Mouse (Mus musculus) CH12.LX (cell line): Measurements from ENCODE around the gene Cblc. TPM values are rescaled to one million over a fixed set of nuclear protein-coding genes. Genes with fewer than 3 reads are reported as not detected.

ENCODE experiments used
- DNase-seq: peaks from one replicate; pipeline ENCODE4 v3.0.0-alpha.2; 2013; ENCODE audit errors: extremely low read depth
- H3K27ac ChIP-seq: 2 replicates; pipeline ENCODE4 v1.5.1; 2012; ENCODE audit warnings: low read depth, mild to moderate bottlenecking, control low read depth, moderate library complexity; ENCODE audit not compliant: insufficient read depth
- H3K27me3 ChIP-seq: replicated peaks from 2 replicates; pipeline ENCODE3; 2012; ENCODE audit warnings: inconsistent platforms
- H3K36me3 ChIP-seq, 2 experiments: replicated peaks in 1 of 2; 2 replicates each; pipeline versions ENCODE3 to v1.6.1; 2012; ENCODE audit warnings: inconsistent platforms in 1 of 2, low read length in 1 of 2, mild to moderate bottlenecking in 1 of 2, mixed read lengths in 1 of 2, moderate library complexity in 1 of 2; ENCODE audit not compliant: control insufficient read depth in 1 of 2, insufficient read depth in 1 of 2
- H3K4me1 ChIP-seq, 2 experiments: 2 replicates each; pipeline ENCODE4 v1.6.1; 2012; ENCODE audit warnings: inconsistent platforms in 1 of 2, moderate library complexity in 1 of 2; ENCODE audit not compliant: insufficient read depth in 2 of 2, control insufficient read depth in 1 of 2
- H3K4me2 ChIP-seq: 2 replicates; pipeline ENCODE4 v1.6.1; 2012; ENCODE audit warnings: low read depth, mild to moderate bottlenecking, control low read depth; ENCODE audit not compliant: poor library complexity, insufficient read depth, severe bottlenecking
- H3K4me3 ChIP-seq, 3 experiments: fragments of 150-350 bp in 1 of 3; sonication (generic) in 1 of 3; replicated peaks in 1 of 3; 2 replicates each; pipeline versions ENCODE3 to v1.5.1; 2011 to 2012; ENCODE audit warnings: low read depth in 2 of 3, low read length in 2 of 3, mild to moderate bottlenecking in 2 of 3, moderate library complexity in 2 of 3, control low read depth in 1 of 3, improper control_type of control experiment in 1 of 3, inconsistent platforms in 1 of 3, mixed read lengths in 1 of 3; ENCODE audit not compliant: poor library complexity in 1 of 3
- H3K79me2 ChIP-seq: replicated peaks from 2 replicates; pipeline ENCODE4 v1.6.1; 2012; ENCODE audit warnings: mild to moderate bottlenecking, moderate library complexity; ENCODE audit not compliant: control insufficient read depth, poor library complexity, insufficient read depth, severe bottlenecking; ENCODE audit errors: extremely low read depth
- H3K9ac ChIP-seq: 2 replicates; pipeline ENCODE4 v1.6.1; 2012; ENCODE audit warnings: low read depth, mild to moderate bottlenecking, control low read depth, moderate library complexity; ENCODE audit not compliant: insufficient read depth
- H3K9me3 ChIP-seq: replicated peaks from 2 replicates; pipeline ENCODE3; 2012; ENCODE audit warnings: low read length, inconsistent platforms, mixed read lengths
- BHLHE40 ChIP-seq: IDR thresholded peaks from 2 replicates; pipeline ENCODE4 v1.6.1; 2011; ENCODE audit warnings: mild to moderate bottlenecking, low read depth, low read length, improper control_type of control experiment
- CTCF ChIP-seq, 2 experiments: IDR thresholded peaks in 1 of 2; conservative IDR thresholded peaks in 1 of 2; 2 replicates each; pipeline ENCODE4 v1.5.1; 2011 to 2012; ENCODE audit warnings: low read depth in 2 of 2, low read length in 2 of 2, improper control_type of control experiment in 1 of 2, inconsistent platforms in 1 of 2, mild to moderate bottlenecking in 1 of 2, moderate library complexity in 1 of 2
- ELF1 ChIP-seq: IDR thresholded peaks from 2 replicates; pipeline ENCODE4 v1.6.1; 2014; ENCODE audit warnings: low read depth, mild to moderate bottlenecking, inconsistent platforms, low read length, improper control_type of control experiment
- EP300 ChIP-seq: IDR thresholded peaks from 2 replicates; pipeline ENCODE4 v1.6.1; 2011; ENCODE audit warnings: low read length, improper control_type of control experiment
- IRF4 ChIP-seq: IDR thresholded peaks from 2 replicates; pipeline ENCODE4 v1.6.1; 2014; ENCODE audit warnings: low read depth, mild to moderate bottlenecking, inconsistent platforms, low read length, improper control_type of control experiment
- KAT2A ChIP-seq: IDR thresholded peaks from 2 replicates; pipeline ENCODE4 v1.6.1; 2012; ENCODE audit warnings: low read length, improper control_type of control experiment, inconsistent platforms; ENCODE audit not compliant: insufficient replicate concordance
- MAX ChIP-seq: IDR thresholded peaks from 2 replicates; pipeline ENCODE4 v1.6.1; 2011; ENCODE audit warnings: low read length, improper control_type of control experiment
- MAZ ChIP-seq: IDR thresholded peaks from 2 replicates; pipeline ENCODE4 v1.6.1; 2012; ENCODE audit warnings: low read depth, mild to moderate bottlenecking, inconsistent platforms, low read length, improper control_type of control experiment, moderate library complexity
- MEF2A ChIP-seq: IDR thresholded peaks from 2 replicates; pipeline ENCODE4 v1.6.1; 2014; ENCODE audit warnings: low read depth, mild to moderate bottlenecking, inconsistent platforms, low read length, improper control_type of control experiment, borderline replicate concordance
- MYC ChIP-seq: IDR thresholded peaks from 2 replicates; pipeline ENCODE4 v1.6.1; 2011; ENCODE audit warnings: low read depth, mild to moderate bottlenecking, improper control_type of control experiment, low read length
- NELFE ChIP-seq: IDR thresholded peaks from 2 replicates; pipeline ENCODE4 v1.6.1; 2011; ENCODE audit warnings: low read depth, low read length, improper control_type of control experiment
- NRF1 ChIP-seq: IDR thresholded peaks from 2 replicates; pipeline ENCODE4 v1.6.1; 2014; ENCODE audit warnings: low read depth, mild to moderate bottlenecking, inconsistent platforms, low read length, improper control_type of control experiment, moderate library complexity
- POLR2A ChIP-seq: IDR thresholded peaks from 2 replicates; pipeline ENCODE4 v1.6.1; 2011; ENCODE audit warnings: low read depth, mild to moderate bottlenecking, improper control_type of control experiment, low read length
- RAD21 ChIP-seq: IDR thresholded peaks from 2 replicates; pipeline ENCODE4 v1.6.1; 2011; ENCODE audit warnings: low read depth, mild to moderate bottlenecking, low read length, improper control_type of control experiment, moderate library complexity
- RCOR1 ChIP-seq: conservative IDR thresholded peaks from 2 replicates; pipeline ENCODE4 v1.6.1; 2012; ENCODE audit warnings: low read depth, mild to moderate bottlenecking, inconsistent platforms, low read length, improper control_type of control experiment
- SMC3 ChIP-seq: IDR thresholded peaks from 2 replicates; pipeline ENCODE4 v1.6.1; 2011; ENCODE audit warnings: low read depth, low read length, improper control_type of control experiment
- TBP ChIP-seq: conservative IDR thresholded peaks from 2 replicates; pipeline ENCODE4 v1.6.1; 2011; ENCODE audit warnings: low read depth, low read length, improper control_type of control experiment
- TCF12 ChIP-seq: IDR thresholded peaks from 2 replicates; pipeline ENCODE4 v1.6.1; 2014; ENCODE audit warnings: low read depth, mild to moderate bottlenecking, inconsistent platforms, low read length, improper control_type of control experiment
- UBTF ChIP-seq: IDR thresholded peaks from 2 replicates; pipeline ENCODE4 v1.6.1; 2012; ENCODE audit warnings: low read depth, mild to moderate bottlenecking, inconsistent platforms, low read length, improper control_type of control experiment, moderate library complexity
- USF1 ChIP-seq: IDR thresholded peaks from 2 replicates; pipeline ENCODE4 v1.6.1; 2014; ENCODE audit warnings: low read depth, mild to moderate bottlenecking, inconsistent platforms, low read length, improper control_type of control experiment
- USF2 ChIP-seq: conservative IDR thresholded peaks from 2 replicates; pipeline ENCODE4 v1.6.1; 2011; ENCODE audit warnings: low read depth, low read length, improper control_type of control experiment
- ZC3H11A ChIP-seq: IDR thresholded peaks from 2 replicates; pipeline ENCODE4 v1.6.1; 2012; ENCODE audit warnings: low read depth, mild to moderate bottlenecking, inconsistent platforms, low read length, improper control_type of control experiment
- ZNF384 ChIP-seq: IDR thresholded peaks from 2 replicates; pipeline ENCODE4 v1.6.1; 2012; ENCODE audit warnings: low read depth, low read length, improper control_type of control experiment, inconsistent platforms
- dilution Hi-C: fragments of 300-500 bp; cut with MboI; formaldehyde crosslinking; loops from 2 replicates; pipeline ENCODE4 v1.14.3; 2020; ENCODE audit warnings: low sequenced_read_pairs; ENCODE audit not compliant: extremely low pct_unique_long_range_greater_than_20kb, extremely low pct_ligation_motif_present
- in situ Hi-C: fragments of 300-500 bp; cut with MboI; formaldehyde crosslinking; loops from 3 replicates; pipeline ENCODE4 v1.14.3; 2019; ENCODE audit warnings: low sequenced_read_pairs, low pct_ligation_motif_present, low pct_unique_long_range_greater_than_20kb, mixed read lengths
- polyA plus RNA-seq: library from polyadenylated mRNA; unstranded; fragments of >175 nt; gene quantifications from 2 replicates; pipeline ENCODE4 v1.2.1, GENCODE M21; 2012; ENCODE audit warnings: low read depth; ENCODE audit not compliant: insufficient read length
- total RNA-seq, 2 experiments: library from RNA; depleted of rRNA; stranded (reverse); fragments of 300-350 nt in 1 of 2; fragments of >200 nt in 1 of 2; gene quantifications; 2 replicates each; pipeline ENCODE4 v1.2.3; 2012 to 2014

Gene Cblc
- total and polyA plus RNA-seq, 3 experiments: 6.4 to 30.8 (median 13.4) TPM

GRCm38 (mm10) chr7:19806356-19806969 lies 9.9 kb upstream of the Cblc start:
- peak overlapping the region; percentile 72 for H3K27ac ChIP-seq
- in situ Hi-C loops: no loop called here
- DNase-seq: no peak
- H3K4me3 ChIP-seq: peak overlapping the region in 1 of 3 experiments; percentile 27
- TF ChIP-seq POLR2A (peak; percentile 20; the same call in 1 of the 2 replicates), EP300 (0 out of 2 replicates have a peak, but pooled peaks have one; percentile 24), UBTF (no peak), NRF1 (no peak), MAZ (no peak), RCOR1 (no peak), TBP (no peak), MAX (peak; percentile 67; the same call in 1 of the 2 replicates), USF2 (no peak), NELFE (no peak), USF1 (no peak), BHLHE40 (peak; percentile 48; the same call in 1 of the 2 replicates), TCF12 (0 out of 2 replicates have a peak, but pooled peaks have one; percentile 17), ZNF384 (0 out of 2 replicates have a peak, but pooled peaks have one; percentile 21)
- TF ChIP-seq, all 38 proteins: peak for 6
- H3K27me3 ChIP-seq: no peaks in the 10 kb centered on the region
- H3K79me2 ChIP-seq: no peaks in the 10 kb centered on the region
- peaks cover 42 to 51% of the 10 kb centered on the region in 2 experiments for H3K36me3 ChIP-seq
- peaks cover 17 to 34% of the 10 kb centered on the region in 2 experiments for H3K4me1 ChIP-seq
- H3K4me2 ChIP-seq: no peak overlapping the region
- H3K9ac ChIP-seq: no peak overlapping the region
- dilution Hi-C loops: no loop called here
- H3K9me3 ChIP-seq: peaks cover 12% of the 10 kb centered on the region

GRCm38 (mm10) chr7:19802995-19803394 lies 6.4 kb upstream of the Cblc start:
- DNase-seq: peak; percentile 69
- H3K79me2 ChIP-seq: no peaks in the 10 kb centered on the region
- H3K4me3 ChIP-seq: no peak overlapping the region
- peaks cover 8 to 16% of the 10 kb centered on the region in 2 experiments for H3K36me3 ChIP-seq
- TF ChIP-seq MAZ: 0 out of 2 replicates have a peak, but pooled peaks have one; percentile 30
- no peak for TF ChIP-seq KAT2A
- peak; percentile 83 to 97; a peak in 3 of 4 replicates for TF ChIP-seq CTCF (conservative IDR thresholded peaks at IDR 0.05 in 1 of 2, IDR thresholded peaks at IDR 0.05 in 1 of 2; ENCODE audit: low read depth in 2 of 2, low read length in 2 of 2)
- TF ChIP-seq MEF2A: peak; percentile 59
- TF ChIP-seq MYC: 0 out of 2 replicates have a peak, but pooled peaks have one; percentile 41
- TF ChIP-seq BHLHE40: no peak
- peak; percentile 99 for TF ChIP-seq SMC3
- 0 out of 2 replicates have a peak, but pooled peaks have one; percentile 36 for TF ChIP-seq RCOR1
- TF ChIP-seq ELF1: no peak
- peak; percentile 64; the same call in 1 of the 2 replicates for TF ChIP-seq NELFE
- peak; percentile 92 for TF ChIP-seq RAD21
- TF ChIP-seq ZC3H11A: peak; percentile 93
- TF ChIP-seq NRF1: 0 out of 2 replicates have a peak, but pooled peaks have one; percentile 22
- TF ChIP-seq IRF4: peak; percentile 70
- no peaks in the 10 kb centered on the region for H3K27me3 ChIP-seq
- H3K9ac ChIP-seq: no peak overlapping the region
- peaks cover 12% of the 10 kb centered on the region for H3K9me3 ChIP-seq
- no peak overlapping the region for H3K27ac ChIP-seq
- in situ Hi-C loops (loop anchor here (5.0 kb wide), 2 partner anchors 39 to 69 kb away; no protein-coding TSS in a partner anchor), dilution Hi-C loops (no loop called here)
- no peak overlapping the region for H3K4me2 ChIP-seq
- H3K4me1 ChIP-seq: peaks cover 21 to 32% of the 10 kb centered on the region in 2 experiments
